Mouse (Mus musculus) kidney, postnatal 0 days (tissue): ENCODE data around the gene Upp1. TPM values are rescaled to one million over a fixed set of nuclear protein-coding genes. Genes with fewer than 3 reads are reported as not detected.
A peak's percentile ranks its signal among the peaks of the same experiment; 100 is the strongest.

Experiments used
- ATAC-seq: fragments of 200-750 bp; cut with Nextera tagmentation; replicated peaks from 2 replicates; pipeline ENCODE4 v1.8.0; 2017; ENCODE audit warnings: low read depth, moderate number of reproducible peaks, moderate TSS enrichment, moderate library complexity; ENCODE audit not compliant: low FRiP score
- DNase-seq: peaks from one replicate; pipeline ENCODE4 v3.0.0-alpha.2; 2016; ENCODE audit warnings: low spot score
- H3K27ac ChIP-seq: fragments of 300-500 bp; sonication (generic); 2 replicates; pipeline ENCODE4 v1.5.1; 2014; ENCODE audit warnings: mild to moderate bottlenecking
- H3K27me3 ChIP-seq: fragments of 300-500 bp; sonication (generic); 2 replicates; pipeline ENCODE4 v1.6.1; 2014; ENCODE audit warnings: low read length, mixed read lengths; ENCODE audit not compliant: insufficient read depth
- H3K36me3 ChIP-seq: fragments of 300-500 bp; sonication (generic); 2 replicates; pipeline ENCODE4 v1.6.1; 2014; ENCODE audit warnings: low read length, mixed read lengths; ENCODE audit not compliant: insufficient read depth
- H3K4me1 ChIP-seq: fragments of 300-500 bp; sonication (generic); replicated peaks from 2 replicates; pipeline ENCODE4 v1.6.1; 2014; ENCODE audit warnings: antibody characterized with exemption, low read length, mixed read lengths; ENCODE audit not compliant: insufficient read depth
- H3K4me2 ChIP-seq: fragments of 300-500 bp; sonication (generic); 2 replicates; pipeline ENCODE4 v1.6.1; 2014; ENCODE audit warnings: mild to moderate bottlenecking, low read length, moderate library complexity, mixed read lengths
- H3K4me3 ChIP-seq: fragments of 300-500 bp; sonication (generic); replicated peaks from 2 replicates; pipeline ENCODE4 v1.5.1; 2014; ENCODE audit warnings: low read depth, low read length
- H3K9ac ChIP-seq: fragments of 300-500 bp; sonication (generic); 2 replicates; pipeline ENCODE4 v1.6.1; 2014; ENCODE audit warnings: low read depth, low read length
- H3K9me3 ChIP-seq: fragments of 300-500 bp; sonication (generic); replicated peaks from 2 replicates; pipeline ENCODE4 v1.6.1; 2016; ENCODE audit warnings: low read length, inconsistent platforms, mixed read lengths
- CTCF ChIP-seq: IDR thresholded peaks from 2 replicates; pipeline ENCODE4 v1.5.1; 2016; ENCODE audit warnings: antibody characterized with exemption, low read depth, mild to moderate bottlenecking, moderate library complexity
- WGBS: fragments of 180-500 bp; shearing (Covaris S2); extraction: QIAGEN DNeasy Blood & Tissue Kit; methylation state at CpG from one replicate; pipeline ENCODE4 v1.1.7; 2014; 5-methylcytosine and 5-hydroxymethylcytosine counted together
- polyA plus RNA-seq: library from polyadenylated mRNA; unstranded; fragments of >200 nt; fragmentation: Nextera tagmentation; extraction: Ambion mirVana; gene quantifications from 2 replicates; pipeline ENCODE4 v1.2.1, GENCODE M21; 2015

Gene Upp1
- polyA plus RNA-seq, 1 experiment from 2014 or later, result 22.2 TPM

GRCm38 (mm10) chr11:9117358-9118049 lies 399 bp upstream of the Upp1 start:
- H3K27me3 ChIP-seq, result peaks cover 4% of the 10 kb centered on the region; the same call in 1 of the 2 replicates
- peak overlapping the region; percentile 46; the same call in 1 of the 2 replicates for H3K9ac ChIP-seq
- H3K36me3 ChIP-seq, result no peaks in the 10 kb centered on the region
- WGBS, result 4% methylated on average over 13 of the region's 13 CpGs
- TF ChIP-seq CTCF, result no peak
- H3K4me3 ChIP-seq, result peak overlapping the region; percentile 45
- no peaks in the 10 kb centered on the region for H3K9me3 ChIP-seq
- H3K27ac ChIP-seq, result 0 out of 2 replicates have a peak overlapping the region, but pooled peaks have one; percentile 31
- peaks cover 10% of the 10 kb centered on the region; the same call in 1 of the 2 replicates for H3K4me1 ChIP-seq
- peak; percentile 66 for DNase-seq
- peak overlapping the region; percentile 83 for H3K4me2 ChIP-seq
- peak; percentile 86 for ATAC-seq

DNA sequence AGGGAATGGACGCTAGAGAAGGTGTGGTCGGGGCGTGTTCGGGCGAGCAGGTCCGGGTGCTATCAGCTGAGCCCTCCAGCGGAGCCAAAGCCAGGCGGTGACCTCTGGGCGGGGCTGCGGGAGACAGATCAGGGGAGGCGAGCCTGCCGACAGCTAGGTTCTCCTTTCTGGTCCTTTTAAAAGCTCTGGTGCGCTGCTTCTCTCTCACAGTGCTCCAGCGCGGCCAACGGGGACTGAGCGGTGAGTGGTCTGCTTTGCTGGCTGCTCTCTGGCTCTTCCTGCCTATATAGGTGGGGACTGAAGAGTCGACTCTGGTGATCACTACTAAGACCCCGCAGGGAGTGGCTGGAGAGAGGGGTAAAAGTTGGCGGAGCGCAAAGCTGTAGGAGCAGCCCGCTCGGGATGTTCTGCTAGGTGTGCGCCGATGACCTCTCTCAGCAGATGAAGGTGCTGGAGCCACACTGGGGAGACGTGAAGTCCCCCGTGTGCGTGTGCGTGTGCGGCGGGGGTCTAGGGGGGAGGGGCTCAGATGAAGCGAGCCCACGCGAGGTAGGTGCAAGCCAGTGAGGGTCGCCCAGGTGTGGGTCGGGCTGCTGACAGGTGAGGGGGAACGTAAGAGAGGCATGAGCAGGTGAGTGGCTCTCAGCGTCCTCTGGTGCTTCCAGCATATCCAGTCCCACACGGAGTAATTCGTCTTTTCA lies 668 bp downstream of the Upp1 start:
- no peak for TF ChIP-seq CTCF
- peak overlapping the region; percentile 83 for H3K4me2 ChIP-seq
- DNase-seq (peak; percentile 58), ATAC-seq (peak; percentile 68)
- no peaks in the 10 kb centered on the region for H3K36me3 ChIP-seq
- peak overlapping the region; percentile 45 for H3K4me3 ChIP-seq
- H3K27ac ChIP-seq, result 0 out of 2 replicates have a peak overlapping the region, but pooled peaks have one; percentile 31
- under 1% methylated on average over 40 of the region's 40 CpGs for WGBS
- no peaks in the 10 kb centered on the region for H3K9me3 ChIP-seq
- peak overlapping the region; percentile 46; the same call in 1 of the 2 replicates for H3K9ac ChIP-seq
- peaks cover 10% of the 10 kb centered on the region; the same call in 1 of the 2 replicates for H3K4me1 ChIP-seq
- H3K27me3 ChIP-seq, result peaks cover 4% of the 10 kb centered on the region; the same call in 1 of the 2 replicates

DNA sequence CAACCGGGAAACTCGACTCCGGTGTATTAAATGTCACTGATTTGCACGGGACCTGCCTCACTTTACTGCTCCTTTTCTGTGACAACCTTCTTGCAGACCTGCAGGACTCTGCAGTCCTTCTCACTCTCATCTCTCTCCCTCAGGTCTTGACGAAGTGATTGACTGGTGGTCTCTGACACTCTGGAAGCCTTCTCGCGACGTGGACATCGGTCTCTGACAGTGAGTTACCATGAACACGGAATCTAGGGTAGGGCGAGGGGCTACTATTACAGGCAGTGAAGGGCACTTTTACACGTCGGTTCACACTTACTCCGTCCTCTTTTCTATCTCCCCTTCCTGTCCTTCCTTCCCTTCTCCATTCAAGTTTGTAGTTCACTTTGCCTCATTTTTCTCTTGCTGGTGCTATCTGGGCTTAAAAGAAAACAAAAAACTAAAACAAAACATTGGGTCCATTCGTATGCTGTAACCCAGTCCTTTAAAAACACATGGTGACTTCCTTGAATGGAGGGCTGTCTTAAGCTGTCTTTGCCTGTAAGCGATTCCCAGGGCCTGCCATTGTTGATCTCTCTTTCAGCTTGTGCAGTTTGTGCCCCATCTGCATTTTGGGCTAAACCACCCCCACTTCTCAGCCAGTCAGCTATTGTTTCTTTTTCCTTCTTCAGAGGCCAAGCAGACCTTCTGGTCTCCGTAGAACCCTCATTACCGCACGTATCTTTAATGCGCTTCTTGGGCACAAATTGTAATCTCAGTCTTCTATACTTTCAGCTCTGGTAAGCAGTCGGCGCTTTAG lies 1.5 kb downstream of the Upp1 start:
- Histone ChIP-seq H3K27me3 (peaks cover 4% of the 10 kb centered on the region; the same call in 1 of the 2 replicates), H3K4me3 (peak overlapping the region; percentile 45), H3K9ac (peak overlapping the region; percentile 46; the same call in 1 of the 2 replicates), H3K36me3 (no peaks in the 10 kb centered on the region), H3K27ac (no peak overlapping the region), H3K9me3 (no peaks in the 10 kb centered on the region), H3K4me1 (peaks cover 10% of the 10 kb centered on the region; the same call in 1 of the 2 replicates), H3K4me2 (peak overlapping the region; percentile 83)
- ATAC-seq (no peak), DNase-seq (no peak)
- TF ChIP-seq CTCF, result no peak
- WGBS, result 10% methylated on average over 22 of the region's 22 CpGs

GRCm38 (mm10) chr11:9122315-9122714 lies 4.4 kb downstream of the Upp1 start:
- no peak for ATAC-seq
- no peaks in the 10 kb centered on the region for H3K36me3 ChIP-seq
- H3K4me3 ChIP-seq, result no peak overlapping the region
- peaks cover 10% of the 10 kb centered on the region; the same call in 1 of the 2 replicates for H3K4me1 ChIP-seq
- no peak overlapping the region for H3K9ac ChIP-seq
- WGBS, result 75% methylated on average over 4 of the region's 4 CpGs
- no peaks in the 10 kb centered on the region for H3K9me3 ChIP-seq
- H3K4me2 ChIP-seq, result no peak overlapping the region
- TF ChIP-seq CTCF, result no peak
- no peak for DNase-seq
- no peak overlapping the region for H3K27ac ChIP-seq
- no peaks in the 10 kb centered on the region for H3K27me3 ChIP-seq

DNA sequence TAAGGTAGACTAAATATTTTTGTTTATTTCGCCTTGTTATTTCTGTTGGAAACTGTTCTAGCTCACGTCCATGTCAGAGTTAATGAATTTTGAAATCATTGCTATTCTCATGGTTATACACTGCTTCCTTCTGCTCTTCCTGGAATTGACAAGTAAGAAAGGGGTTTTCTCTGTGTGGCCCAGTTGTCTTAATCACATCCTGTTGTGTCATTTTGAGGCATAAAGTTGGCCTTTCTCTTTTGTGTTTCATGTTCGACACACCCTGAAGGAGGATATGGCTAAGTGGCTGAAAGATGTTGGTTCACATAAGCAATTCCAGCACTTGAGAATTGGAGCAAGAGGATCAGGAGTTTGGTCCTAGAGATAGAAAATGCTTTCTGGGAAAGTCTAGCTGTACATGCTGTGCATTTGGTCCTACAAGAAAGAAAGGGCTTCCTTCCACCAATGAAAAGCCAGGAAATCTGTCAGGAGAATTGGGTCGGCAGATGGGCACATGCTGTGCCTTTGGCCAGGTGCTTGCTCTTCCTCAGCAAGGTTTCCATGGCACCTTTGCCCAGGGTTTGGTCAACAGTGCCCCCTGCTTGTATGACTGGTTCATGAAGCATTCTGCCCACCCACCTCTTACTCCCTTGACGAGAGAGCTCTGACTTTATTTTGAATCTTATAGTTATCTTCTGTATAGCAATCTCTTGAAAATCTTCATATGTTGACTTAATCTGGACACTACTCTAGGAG lies 8.6 kb downstream of the Upp1 start:
- H3K4me1 ChIP-seq, result no peaks in the 10 kb centered on the region
- WGBS, result 70% methylated on average over 5 of the region's 5 CpGs
- DNase-seq (no peak), ATAC-seq (no peak)
- no peaks in the 10 kb centered on the region for H3K36me3 ChIP-seq
- H3K27ac ChIP-seq, result no peak overlapping the region
- H3K27me3 ChIP-seq, result no peaks in the 10 kb centered on the region
- peak; percentile 68 for TF ChIP-seq CTCF
- H3K9ac ChIP-seq, result no peak overlapping the region
- no peak overlapping the region for H3K4me2 ChIP-seq
- H3K9me3 ChIP-seq, result no peaks in the 10 kb centered on the region
- H3K4me3 ChIP-seq, result no peak overlapping the region
